Mouse (Mus musculus) heart, embryonic 12.5 days (tissue): ENCODE measurements around the gene Adprm. TPM values are rescaled to one million over a fixed set of nuclear protein-coding genes. Genes with fewer than 3 reads are reported as not detected.

Experiments
- ATAC-seq: fragments of 200-750 bp; cut with Nextera tagmentation; 2 replicates; pipeline ENCODE4 v1.8.0; 2017; ENCODE audit warnings: moderate TSS enrichment, moderate library complexity; ENCODE audit not compliant: insufficient number of reproducible peaks, low FRiP score
- H3K27ac ChIP-seq: fragments of 300-500 bp; sonication (generic); 2 replicates; pipeline ENCODE4 v1.5.1; 2016; ENCODE audit warnings: mild to moderate bottlenecking, moderate library complexity; ENCODE audit not compliant: poor library complexity, severe bottlenecking
- H3K27me3 ChIP-seq: fragments of 300-500 bp; sonication (generic); replicated peaks from 2 replicates; pipeline ENCODE4 v1.6.1; 2016; ENCODE audit warnings: mild to moderate bottlenecking, moderate library complexity
- H3K36me3 ChIP-seq: fragments of 300-500 bp; sonication (generic); 2 replicates; pipeline ENCODE4 v1.6.1; 2016; ENCODE audit warnings: mild to moderate bottlenecking, moderate library complexity
- H3K4me1 ChIP-seq: fragments of 300-500 bp; sonication (generic); replicated peaks from 2 replicates; pipeline ENCODE4 v1.6.1; 2016; ENCODE audit warnings: mild to moderate bottlenecking
- H3K4me2 ChIP-seq: fragments of 300-500 bp; sonication (generic); 2 replicates; pipeline ENCODE4 v1.6.1; 2016; ENCODE audit warnings: mild to moderate bottlenecking, moderate library complexity
- H3K4me3 ChIP-seq: fragments of 300-500 bp; sonication (generic); 2 replicates; pipeline ENCODE4 v1.5.1; 2016; ENCODE audit warnings: mild to moderate bottlenecking
- H3K9ac ChIP-seq: fragments of 300-500 bp; sonication (generic); 2 replicates; pipeline ENCODE4 v1.6.1; 2016; ENCODE audit warnings: mild to moderate bottlenecking, moderate library complexity
- H3K9me3 ChIP-seq: fragments of 300-500 bp; sonication (generic); replicated peaks from 2 replicates; pipeline ENCODE4 v1.6.1; 2016; ENCODE audit warnings: mild to moderate bottlenecking, moderate library complexity
- WGBS: fragments of 180-500 bp; shearing (Covaris S2); methylation state at CpG from one replicate; pipeline ENCODE4 v1.1.7; 2016; 5-methylcytosine and 5-hydroxymethylcytosine counted together
- polyA plus RNA-seq: library from polyadenylated mRNA; unstranded; fragments of >200 nt; fragmentation: Nextera tagmentation; extraction: Ambion mirVana; gene quantifications from 2 replicates; pipeline ENCODE4 v1.2.1, GENCODE M21; 2016

Adprm gene
- polyA plus RNA-seq, 1 experiment from 2014 or later, result 20.1 TPM

DNA sequence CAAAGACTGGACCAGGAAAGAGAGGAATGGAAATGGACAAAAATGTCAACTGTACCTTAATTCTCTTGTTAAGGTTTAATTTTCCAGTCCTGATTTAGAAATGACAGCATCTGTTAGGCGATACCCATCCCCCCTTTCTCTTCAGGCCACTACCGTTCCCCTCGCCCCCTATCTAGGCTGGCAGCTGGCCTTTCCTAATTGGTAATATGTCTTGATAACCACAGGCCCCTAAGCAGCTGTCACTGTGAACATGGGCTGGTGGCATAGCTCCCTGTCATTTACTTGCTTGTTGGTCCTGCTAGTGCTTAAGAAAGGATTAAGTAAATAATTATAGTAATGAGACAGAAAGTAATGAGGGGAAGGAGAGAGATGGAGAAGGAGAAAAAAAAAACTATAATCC lies 25.0 kb upstream of the Adprm start:
- Histone ChIP-seq H3K27me3 (peaks cover 17% of the 10 kb centered on the region; the same call in 1 of the 2 replicates), H3K9ac (no peak overlapping the region), H3K27ac (no peak overlapping the region), H3K36me3 (no peaks in the 10 kb centered on the region), H3K4me2 (no peak overlapping the region), H3K4me3 (no peak overlapping the region), H3K4me1 (peaks cover 16% of the 10 kb centered on the region), H3K9me3 (no peaks in the 10 kb centered on the region)
- ATAC-seq, result no peak
- 39% methylated on average over 3 of the region's 3 CpGs for WGBS

DNA sequence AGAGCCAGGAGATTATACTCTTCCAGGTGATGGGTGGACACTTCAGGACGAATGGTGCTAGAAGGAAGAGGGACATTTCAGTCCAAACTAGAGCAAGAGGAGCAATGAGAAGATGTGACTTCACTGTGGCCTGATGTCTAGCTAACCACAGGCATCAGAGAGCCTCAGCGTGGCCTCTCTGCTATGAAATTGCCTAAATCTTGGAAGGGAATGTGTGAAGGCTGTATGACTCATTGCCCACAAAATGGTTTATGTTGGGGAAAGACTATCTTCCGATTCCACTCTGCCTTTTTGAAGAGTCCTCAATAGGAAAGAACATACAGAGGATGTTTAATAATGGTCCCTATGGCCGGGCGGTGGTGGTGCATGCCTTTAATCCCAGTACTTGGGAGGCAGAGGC lies 24.4 kb upstream of the Adprm start:
- Histone ChIP-seq H3K4me2 (no peak overlapping the region), H3K9ac (no peak overlapping the region), H3K4me3 (no peak overlapping the region), H3K36me3 (no peaks in the 10 kb centered on the region), H3K9me3 (no peaks in the 10 kb centered on the region), H3K27me3 (peaks cover 17% of the 10 kb centered on the region; the same call in 1 of the 2 replicates), H3K27ac (no peak overlapping the region), H3K4me1 (peaks cover 16% of the 10 kb centered on the region)
- WGBS, result 83% methylated on average over 5 of the region's 5 CpGs
- no peak for ATAC-seq

DNA sequence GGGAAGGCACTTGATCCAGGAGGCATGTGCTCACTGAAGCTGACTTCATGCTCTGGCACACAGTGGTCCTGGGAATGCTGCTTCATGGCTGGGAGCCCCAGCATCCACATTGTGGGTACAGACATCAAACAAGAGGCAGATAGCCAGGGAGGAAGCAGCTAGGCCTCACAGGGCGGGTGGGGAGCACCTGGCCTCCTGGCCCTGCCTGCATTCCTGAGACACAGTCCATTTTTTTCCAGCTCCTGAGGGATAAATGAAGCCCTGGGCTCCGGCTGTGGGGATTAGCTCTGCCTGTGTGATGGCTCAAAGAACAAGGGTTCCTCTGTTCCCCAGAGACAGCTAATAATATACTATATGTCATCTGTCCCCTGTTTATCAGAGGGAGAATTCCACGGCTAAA lies 22.6 kb upstream of the Adprm start:
- peaks cover 13% of the 10 kb centered on the region; the same call in 1 of the 2 replicates for H3K27me3 ChIP-seq
- H3K9me3 ChIP-seq, result no peaks in the 10 kb centered on the region
- no peak overlapping the region for H3K4me3 ChIP-seq
- H3K36me3 ChIP-seq, result no peaks in the 10 kb centered on the region
- 37% methylated on average over 3 of the region's 3 CpGs for WGBS
- H3K9ac ChIP-seq, result no peak overlapping the region
- ATAC-seq, result no peak
- H3K27ac ChIP-seq, result no peak overlapping the region
- peaks cover 4% of the 10 kb centered on the region for H3K4me1 ChIP-seq
- H3K4me2 ChIP-seq, result no peak overlapping the region

DNA sequence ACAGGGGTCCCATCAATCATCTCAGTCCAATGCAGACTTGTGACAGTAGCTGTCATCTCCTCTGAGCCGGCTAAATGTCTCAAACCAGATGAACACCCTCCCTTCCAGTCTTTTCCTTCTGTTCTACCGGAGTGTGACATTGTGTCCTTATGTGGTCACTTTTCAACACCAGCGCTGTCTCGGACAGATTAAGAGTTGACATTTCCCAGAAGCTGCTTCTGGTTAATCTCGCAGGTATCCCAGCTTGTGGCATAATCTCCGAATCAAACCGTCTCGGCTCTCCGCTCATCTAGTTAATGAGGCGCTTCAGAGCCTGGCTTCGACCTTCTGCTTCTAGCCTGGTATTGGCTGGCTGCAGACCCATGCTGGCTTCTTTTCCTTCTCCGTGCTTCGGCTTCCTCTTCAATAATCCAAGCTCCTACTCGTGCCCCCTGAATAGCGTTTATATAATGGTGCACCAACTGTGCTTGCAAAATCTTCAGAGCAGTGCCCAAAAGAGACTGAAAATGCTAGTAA lies 20.3 kb upstream of the Adprm start:
- 37% methylated on average over 15 of the region's 15 CpGs for WGBS
- no peak overlapping the region for H3K9ac ChIP-seq
- no peaks in the 10 kb centered on the region for H3K27me3 ChIP-seq
- H3K27ac ChIP-seq, result no peak overlapping the region
- ATAC-seq, result no peak
- peaks cover 11% of the 10 kb centered on the region for H3K4me1 ChIP-seq
- no peak overlapping the region for H3K4me2 ChIP-seq
- H3K36me3 ChIP-seq, result no peaks in the 10 kb centered on the region
- H3K4me3 ChIP-seq, result no peak overlapping the region
- H3K9me3 ChIP-seq, result no peaks in the 10 kb centered on the region

DNA sequence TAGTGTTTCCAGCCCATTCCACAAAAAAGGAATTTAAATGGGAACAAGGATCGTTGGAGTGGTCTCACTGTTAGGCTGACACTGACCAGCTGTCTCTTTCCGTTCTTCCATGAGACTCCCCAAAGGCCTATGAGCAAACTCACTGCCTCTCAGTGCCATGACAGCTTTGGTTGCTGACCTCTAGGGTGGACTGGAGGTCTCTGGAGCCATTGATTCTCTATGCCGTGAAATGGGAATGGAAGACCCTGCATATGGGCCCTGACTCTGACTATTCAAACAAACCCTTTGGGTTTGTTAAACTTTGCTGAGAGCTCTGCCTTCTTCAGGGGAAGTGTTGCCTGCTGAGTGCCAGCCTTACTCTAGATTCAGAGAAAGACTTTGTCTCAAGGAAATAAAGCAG lies 15.3 kb upstream of the Adprm start:
- Histone ChIP-seq H3K4me1 (peaks cover 7% of the 10 kb centered on the region; the same call in 1 of the 2 replicates), H3K4me2 (no peak overlapping the region), H3K9ac (no peak overlapping the region), H3K9me3 (no peaks in the 10 kb centered on the region), H3K27me3 (no peaks in the 10 kb centered on the region), H3K27ac (no peak overlapping the region), H3K36me3 (peaks cover 39% of the 10 kb centered on the region), H3K4me3 (no peak overlapping the region)
- WGBS, result 86% methylated on average over 3 of the region's 3 CpGs
- no peak for ATAC-seq

DNA sequence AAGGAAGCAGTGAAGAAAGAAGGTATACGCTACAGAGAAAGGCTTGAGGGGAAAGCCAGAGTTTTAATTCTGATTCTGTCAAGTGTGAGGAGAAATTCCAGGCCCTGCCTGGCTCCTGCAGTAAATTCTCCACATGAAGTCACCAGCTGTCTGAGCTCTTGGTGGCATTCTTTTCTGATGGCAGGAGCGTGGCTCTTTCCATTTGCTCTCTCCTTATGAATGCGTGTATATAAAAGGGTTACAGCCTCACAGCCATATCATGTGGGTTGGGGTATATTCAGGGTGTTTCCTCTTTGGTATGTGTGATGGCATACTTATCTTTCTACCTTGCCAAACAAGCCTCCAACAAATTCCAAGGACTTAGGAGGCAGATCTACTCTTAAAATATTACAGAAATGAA lies 10.3 kb upstream of the Adprm start:
- Histone ChIP-seq H3K4me2 (no peak overlapping the region), H3K27ac (no peak overlapping the region), H3K36me3 (peaks cover 79% of the 10 kb centered on the region), H3K4me1 (no peaks in the 10 kb centered on the region), H3K9ac (no peak overlapping the region), H3K27me3 (no peaks in the 10 kb centered on the region), H3K9me3 (no peaks in the 10 kb centered on the region), H3K4me3 (no peak overlapping the region)
- ATAC-seq, result no peak
- WGBS, result 77% methylated on average over 3 of the region's 3 CpGs

DNA sequence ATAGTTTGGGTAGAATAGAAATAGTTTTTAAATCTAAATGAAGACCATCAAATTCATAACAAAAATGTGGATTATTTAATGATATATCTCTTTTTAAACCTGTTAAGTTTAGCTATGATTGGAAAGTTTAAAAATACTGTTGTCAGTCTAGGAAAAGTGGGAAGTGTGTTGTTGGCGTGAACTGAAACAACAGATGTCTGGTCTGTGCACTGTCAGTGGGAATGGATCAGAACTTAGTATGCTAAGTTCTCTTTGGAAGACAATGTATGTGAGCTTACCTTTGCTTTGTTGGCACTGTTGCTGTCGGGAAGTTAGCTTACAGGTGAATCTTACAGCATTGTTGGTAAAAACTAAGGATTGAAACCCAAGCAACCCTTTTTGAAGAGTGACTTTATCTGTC lies 8.9 kb upstream of the Adprm start:
- Histone ChIP-seq H3K27me3 (no peaks in the 10 kb centered on the region), H3K9me3 (no peaks in the 10 kb centered on the region), H3K27ac (no peak overlapping the region), H3K4me2 (no peak overlapping the region), H3K9ac (no peak overlapping the region), H3K36me3 (peaks cover 82% of the 10 kb centered on the region), H3K4me3 (no peak overlapping the region), H3K4me1 (no peaks in the 10 kb centered on the region)
- 93% methylated on average over 2 of the region's 2 CpGs for WGBS
- ATAC-seq, result no peak

DNA sequence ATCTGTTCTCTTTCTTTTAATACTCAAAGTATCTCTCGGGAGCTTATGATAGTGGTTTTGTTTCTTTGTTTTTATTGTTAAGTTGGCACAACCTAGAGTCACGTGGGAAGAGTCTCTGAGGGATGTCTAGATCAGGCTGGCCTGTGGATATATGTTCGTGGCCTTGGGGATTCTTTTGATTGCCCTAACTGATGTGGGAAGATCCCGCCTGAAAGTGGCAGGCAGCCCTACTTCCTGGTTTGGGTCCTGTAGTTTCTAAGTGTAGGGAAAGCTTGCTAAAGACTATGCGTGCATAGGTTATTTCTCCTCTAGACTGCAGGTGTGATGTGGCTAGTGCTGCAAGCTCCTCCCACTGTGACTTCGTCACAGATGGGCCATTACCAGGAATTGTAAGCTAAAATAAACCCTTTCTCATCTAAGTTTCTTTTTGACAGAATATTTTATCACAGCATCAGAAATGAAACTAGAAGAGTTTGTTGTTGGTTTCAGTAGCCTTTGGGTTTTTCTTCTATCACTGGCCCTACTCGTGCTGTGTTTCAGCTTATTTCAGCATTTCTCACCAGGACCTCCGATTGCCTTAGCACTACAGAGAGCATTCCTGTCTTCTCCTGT lies 2.5 kb upstream of the Adprm start:
- H3K4me2 ChIP-seq, result no peak overlapping the region
- peaks cover 53% of the 10 kb centered on the region for H3K36me3 ChIP-seq
- H3K4me1 ChIP-seq, result peaks cover 15% of the 10 kb centered on the region
- 89% methylated on average over 8 of the region's 8 CpGs for WGBS
- no peaks in the 10 kb centered on the region for H3K27me3 ChIP-seq
- no peak overlapping the region for H3K9ac ChIP-seq
- ATAC-seq, result no peak
- H3K9me3 ChIP-seq, result no peaks in the 10 kb centered on the region
- H3K27ac ChIP-seq, result no peak overlapping the region
- no peak overlapping the region for H3K4me3 ChIP-seq

DNA sequence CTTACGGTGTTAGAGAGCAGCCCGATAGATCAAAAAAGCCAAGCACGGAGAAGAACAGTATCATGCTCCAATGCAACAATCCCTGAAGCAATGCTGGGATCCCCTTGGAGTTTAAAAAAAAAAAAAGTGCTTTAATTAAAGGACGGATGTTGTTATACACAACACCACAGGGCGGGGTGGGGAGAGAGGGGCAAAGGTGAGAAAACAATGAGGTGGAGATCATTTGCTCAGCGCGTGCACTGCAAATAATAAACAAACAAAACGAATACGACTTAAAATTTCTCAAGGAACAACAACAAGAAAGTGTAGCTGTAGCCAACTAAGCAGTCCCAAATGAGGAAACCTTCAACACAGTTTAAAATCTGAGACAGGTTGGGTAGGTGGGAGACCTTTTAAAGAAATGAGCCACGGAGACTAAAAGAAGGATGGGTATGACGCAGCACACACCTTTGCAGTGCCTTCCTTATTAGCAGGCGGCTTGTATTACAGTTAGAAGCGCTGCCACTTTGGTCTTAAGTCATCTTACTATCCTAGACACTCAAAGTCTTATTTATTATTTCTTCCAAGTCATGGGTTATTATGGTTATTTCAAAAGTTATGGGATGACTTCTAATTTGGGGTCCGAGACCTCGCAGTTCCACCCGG lies 596 bp downstream of the Adprm start:
- peak overlapping the region; percentile 78 for H3K4me2 ChIP-seq
- H3K9ac ChIP-seq, result peak overlapping the region; percentile 87
- H3K4me1 ChIP-seq, result peaks cover 17% of the 10 kb centered on the region
- H3K27ac ChIP-seq, result peak overlapping the region; percentile 82
- H3K27me3 ChIP-seq, result no peaks in the 10 kb centered on the region
- ATAC-seq, result peak; percentile 68; the same call in 1 of the 2 replicates
- peaks cover 32% of the 10 kb centered on the region for H3K36me3 ChIP-seq
- H3K4me3 ChIP-seq, result peak overlapping the region; percentile 82
- no peaks in the 10 kb centered on the region for H3K9me3 ChIP-seq
- 11% methylated on average over 16 of the region's 16 CpGs for WGBS

DNA sequence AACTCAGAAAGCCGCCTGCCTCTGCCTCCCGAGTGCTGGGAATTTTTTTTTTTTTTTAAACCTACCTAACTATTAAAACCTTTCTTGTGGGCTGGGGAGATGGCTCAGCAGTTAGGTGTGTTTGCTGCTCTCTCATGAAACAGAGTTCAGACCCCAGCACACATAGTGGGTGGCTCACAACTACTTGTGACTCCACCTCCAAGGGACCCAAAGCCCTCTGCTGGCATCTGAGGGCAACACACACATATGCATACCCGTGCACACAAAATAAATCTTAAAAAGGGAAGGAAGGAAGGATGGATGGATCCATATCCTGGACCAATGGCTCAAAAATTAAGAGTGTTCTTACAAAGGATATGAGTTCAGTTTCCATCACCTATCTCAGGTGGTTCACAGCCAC lies 3.1 kb downstream of the Adprm start:
- peaks cover 17% of the 10 kb centered on the region for H3K4me1 ChIP-seq
- no peaks in the 10 kb centered on the region for H3K9me3 ChIP-seq
- H3K27ac ChIP-seq, result no peak overlapping the region
- no peak for ATAC-seq
- no peaks in the 10 kb centered on the region for H3K27me3 ChIP-seq
- H3K9ac ChIP-seq, result no peak overlapping the region
- 98% methylated on average over 3 of the region's 3 CpGs for WGBS
- H3K4me3 ChIP-seq, result no peak overlapping the region
- peaks cover 25% of the 10 kb centered on the region for H3K36me3 ChIP-seq
- H3K4me2 ChIP-seq, result no peak overlapping the region

DNA sequence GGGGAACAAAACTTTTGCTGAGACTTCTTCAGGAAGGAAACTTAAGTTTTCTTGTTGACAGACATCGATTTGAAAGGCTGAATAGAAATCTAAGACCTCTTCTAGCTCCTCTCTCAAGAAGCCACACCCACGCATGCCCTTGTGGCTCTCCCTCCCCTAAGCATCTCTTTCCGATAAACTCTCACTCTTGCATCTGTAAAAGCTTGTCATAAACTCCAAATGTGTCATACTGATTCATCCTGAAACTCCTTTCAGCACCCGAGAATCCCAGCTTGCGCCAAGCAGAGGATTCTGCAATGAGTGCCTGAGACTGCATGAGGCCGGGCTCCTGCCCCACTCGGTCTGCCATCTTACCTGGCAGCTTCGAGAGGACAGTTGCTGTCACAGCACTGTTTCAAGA lies 3.9 kb downstream of the Adprm start:
- WGBS, result 85% methylated on average over 8 of the region's 8 CpGs
- Histone ChIP-seq H3K9me3 (no peaks in the 10 kb centered on the region), H3K27ac (no peak overlapping the region), H3K4me3 (no peak overlapping the region), H3K9ac (no peak overlapping the region), H3K4me2 (no peak overlapping the region), H3K36me3 (peaks cover 22% of the 10 kb centered on the region), H3K27me3 (no peaks in the 10 kb centered on the region), H3K4me1 (peaks cover 11% of the 10 kb centered on the region)
- ATAC-seq, result no peak
